Mouse (Mus musculus): Measurements from ENCODE around the gene Dnttip1. TPM values are rescaled to one million over a fixed set of nuclear protein-coding genes. Genes with fewer than 3 reads are reported as not detected.

Gene Dnttip1
- total and polyA plus RNA-seq, 3 experiments: 14.0 to 29.7 (median 17.6) TPM

DNA sequence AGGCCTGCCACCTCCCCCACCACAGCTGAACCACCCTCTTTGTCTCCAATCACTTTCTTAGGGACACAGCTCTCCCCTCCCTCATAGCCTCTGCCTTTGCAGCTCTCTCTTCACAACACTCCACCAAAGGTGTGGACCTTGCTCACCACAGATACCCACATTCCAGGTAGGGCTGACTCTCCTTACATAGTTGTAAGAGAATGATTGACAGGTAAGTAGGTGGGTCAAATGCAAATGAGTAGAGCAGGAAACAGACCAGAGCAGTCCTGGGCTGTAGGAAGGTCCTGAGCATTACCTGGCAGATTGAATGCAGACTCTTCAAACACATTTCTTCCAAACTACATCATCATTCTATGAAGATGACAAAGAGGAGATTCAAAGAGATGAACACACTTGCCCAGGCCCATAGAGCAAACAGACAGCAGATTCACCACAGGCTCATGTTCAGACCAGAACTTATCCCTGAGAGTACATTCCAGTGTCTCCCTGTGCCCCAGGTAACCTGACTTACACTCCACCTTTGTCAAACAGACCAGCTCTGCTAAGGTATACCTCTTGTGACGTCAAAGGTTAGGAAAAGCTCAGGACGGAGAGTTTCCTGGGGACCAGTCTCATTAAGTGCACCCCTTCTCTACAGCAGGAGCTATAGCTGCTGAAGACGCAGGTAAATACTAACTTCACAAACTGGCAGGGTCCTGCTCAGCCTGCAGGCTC, 8.2 kb upstream of the Dnttip1 start:
- TF ChIP-seq SIN3A (IDR thresholded peaks at IDR 0.05; ENCODE audit: low read length): no peak
- TF ChIP-seq MEF2A (IDR thresholded peaks at IDR 0.05; ENCODE audit: borderline replicate concordance, low read depth, low read length): no peak
- no peak for TF ChIP-seq MAZ (IDR thresholded peaks at IDR 0.05; ENCODE audit: low read depth, low read length)
- TF ChIP-seq PAX5 (IDR thresholded peaks at IDR 0.05; ENCODE audit: low read length): no peak
- no peak for TF ChIP-seq MAFK (IDR thresholded peaks at IDR 0.05; ENCODE audit: insufficient replicate concordance, low read length)
- TF ChIP-seq USF2 (conservative IDR thresholded peaks at IDR 0.05; ENCODE audit: low read depth, low read length): no peak
- TF ChIP-seq CHD2 (IDR thresholded peaks at IDR 0.05; ENCODE audit: low read length): no peak
- TF ChIP-seq TBP (conservative IDR thresholded peaks at IDR 0.05; ENCODE audit: low read depth, low read length): no peak
- TF ChIP-seq ZC3H11A (IDR thresholded peaks at IDR 0.05; ENCODE audit: low read depth, low read length): no peak
- TF ChIP-seq UBTF (IDR thresholded peaks at IDR 0.05; ENCODE audit: low read depth, low read length): no peak
- no peak for TF ChIP-seq MAX (IDR thresholded peaks at IDR 0.05; ENCODE audit: low read length)
- no peak for TF ChIP-seq ZKSCAN1 (IDR thresholded peaks at IDR 0.05; ENCODE audit: borderline replicate concordance, low read depth, low read length)
- no peak for TF ChIP-seq BHLHE40 (IDR thresholded peaks at IDR 0.05; ENCODE audit: low read depth, low read length)
- no peak for TF ChIP-seq ZNF384 (IDR thresholded peaks at IDR 0.05; ENCODE audit: low read depth, low read length)
- TF ChIP-seq GABPA (IDR thresholded peaks at IDR 0.05; ENCODE audit: insufficient replicate concordance, low read depth, low read length): no peak
- no peak for TF ChIP-seq MYC (IDR thresholded peaks at IDR 0.05; ENCODE audit: low read depth, low read length)
- TF ChIP-seq USF1 (IDR thresholded peaks at IDR 0.05; ENCODE audit: low read depth, low read length): no peak
- no peak for TF ChIP-seq JUN (IDR thresholded peaks at IDR 0.05; ENCODE audit: insufficient read depth, low read depth, low read length)
- no peak for TF ChIP-seq IRF4 (IDR thresholded peaks at IDR 0.05; ENCODE audit: low read depth, low read length)
- no peak for TF ChIP-seq NRF1 (IDR thresholded peaks at IDR 0.05; ENCODE audit: low read depth, low read length)
- Histone ChIP-seq H3K4me1 (ENCODE audit: control insufficient read depth in 1 of 2, insufficient read depth in 2 of 2) (no peaks in the 10 kb centered on the region), H3K27ac (ENCODE audit: insufficient read depth, low read depth) (no peak overlapping the region), H3K79me2 (replicated peaks; ENCODE audit: control insufficient read depth, extremely low read depth, insufficient read depth, poor library complexity, severe bottlenecking) (no peaks in the 10 kb centered on the region), H3K4me2 (ENCODE audit: insufficient read depth, low read depth, poor library complexity, severe bottlenecking) (no peak overlapping the region), H3K36me3 (replicated peaks in 1 of 2; ENCODE audit: control insufficient read depth in 1 of 2, insufficient read depth in 1 of 2, low read length in 1 of 2) (no peaks in the 10 kb centered on the region), H3K9me3 (replicated peaks; ENCODE audit: low read length) (no peaks in the 10 kb centered on the region), H3K4me3 (replicated peaks in 1 of 3; ENCODE audit: low read depth in 2 of 3, low read length in 2 of 3, poor library complexity in 1 of 3) (no peak overlapping the region), H3K27me3 (replicated peaks) (peaks cover 90% of the 10 kb centered on the region), H3K9ac (ENCODE audit: insufficient read depth, low read depth) (no peak overlapping the region)
- dilution Hi-C loops (cut with MboI; ENCODE audit: extremely low pct_ligation_motif_present, extremely low pct_unique_long_range_greater_than_20kb, low sequenced_read_pairs): no loop called here
- DNase-seq (ENCODE audit: extremely low read depth): no peak
- in situ Hi-C loops (cut with MboI; ENCODE audit: low pct_ligation_motif_present, low pct_unique_long_range_greater_than_20kb, low sequenced_read_pairs): loop anchor here (25.0 kb wide), 1 partner anchor 325 kb away; the partner anchor contains the start of genes Matn4 and Rbpjl

DNA sequence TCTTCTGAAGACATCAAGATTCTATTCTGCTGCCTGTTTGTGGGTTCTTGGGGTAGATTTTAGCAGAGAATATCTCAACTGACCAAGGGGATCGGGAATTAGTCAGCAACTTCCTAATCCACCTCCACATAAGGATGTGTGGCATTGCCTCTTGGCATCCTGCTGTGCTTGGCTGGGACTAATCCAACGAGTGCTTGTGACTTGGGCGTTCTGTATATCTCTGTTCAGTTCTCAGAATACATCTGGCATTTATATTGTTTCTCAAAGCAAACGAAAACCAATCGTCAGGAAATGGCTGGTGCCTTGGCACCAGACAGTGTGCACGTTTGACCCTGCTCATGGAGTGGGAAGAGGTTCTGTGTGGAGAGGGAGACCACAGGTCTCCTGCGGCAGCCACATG, 5.9 kb upstream of the Dnttip1 start:
- Histone ChIP-seq H3K9me3 (replicated peaks; ENCODE audit: low read length) (no peaks in the 10 kb centered on the region), H3K27ac (ENCODE audit: insufficient read depth, low read depth) (no peak overlapping the region), H3K79me2 (replicated peaks; ENCODE audit: control insufficient read depth, extremely low read depth, insufficient read depth, poor library complexity, severe bottlenecking) (no peaks in the 10 kb centered on the region), H3K4me3 (replicated peaks in 1 of 3; ENCODE audit: low read depth in 2 of 3, low read length in 2 of 3, poor library complexity in 1 of 3) (no peak overlapping the region), H3K4me1 (ENCODE audit: control insufficient read depth in 1 of 2, insufficient read depth in 2 of 2) (peaks cover under 1 to 1% of the 10 kb centered on the region in 2 experiments; a peak in 2 of 4 replicates), H3K27me3 (replicated peaks) (peaks cover 91% of the 10 kb centered on the region), H3K36me3 (replicated peaks in 1 of 2; ENCODE audit: control insufficient read depth in 1 of 2, insufficient read depth in 1 of 2, low read length in 1 of 2) (no peaks in the 10 kb centered on the region), H3K4me2 (ENCODE audit: insufficient read depth, low read depth, poor library complexity, severe bottlenecking) (no peak overlapping the region), H3K9ac (ENCODE audit: insufficient read depth, low read depth) (no peak overlapping the region)
- TF ChIP-seq ETS1 (conservative IDR thresholded peaks at IDR 0.05; ENCODE audit: low read depth, low read length) (no peak), ZMIZ1 (IDR thresholded peaks at IDR 0.05; ENCODE audit: low read depth, low read length) (no peak), SIN3A (IDR thresholded peaks at IDR 0.05; ENCODE audit: low read length) (no peak), SMC3 (IDR thresholded peaks at IDR 0.05; ENCODE audit: low read depth, low read length) (no peak), NELFE (IDR thresholded peaks at IDR 0.05; ENCODE audit: low read depth, low read length) (no peak), GABPA (IDR thresholded peaks at IDR 0.05; ENCODE audit: insufficient replicate concordance, low read depth, low read length) (no peak), TCF12 (IDR thresholded peaks at IDR 0.05; ENCODE audit: low read depth, low read length) (no peak), UBTF (IDR thresholded peaks at IDR 0.05; ENCODE audit: low read depth, low read length) (no peak), TBP (conservative IDR thresholded peaks at IDR 0.05; ENCODE audit: low read depth, low read length) (no peak), MAX (IDR thresholded peaks at IDR 0.05; ENCODE audit: low read length) (no peak), KAT2A (IDR thresholded peaks at IDR 0.05; ENCODE audit: insufficient replicate concordance, low read length) (no peak), RCOR1 (conservative IDR thresholded peaks at IDR 0.05; ENCODE audit: low read depth, low read length) (no peak), HCFC1 (IDR thresholded peaks at IDR 0.05; ENCODE audit: low read depth, low read length) (no peak)
- no peak for DNase-seq (ENCODE audit: extremely low read depth)
- dilution Hi-C loops (cut with MboI; ENCODE audit: extremely low pct_ligation_motif_present, extremely low pct_unique_long_range_greater_than_20kb, low sequenced_read_pairs) (no loop called here), in situ Hi-C loops (cut with MboI; ENCODE audit: low pct_ligation_motif_present, low pct_unique_long_range_greater_than_20kb, low sequenced_read_pairs) (loop anchor here (25.0 kb wide), 1 partner anchor 328 kb away; the partner anchor contains the start of genes Matn4 and Rbpjl)
